Mouse (Mus musculus) bone marrow macrophage, adult 2 months (primary cell): ENCODE measurements around the gene Mafb.

ENCODE experiments used
- CTCF ChIP-seq: IDR thresholded peaks from 2 replicates; pipeline ENCODE4 v1.5.1; 2012; ENCODE audit warnings: low read depth, mild to moderate bottlenecking, low read length, moderate library complexity
- POLR2A ChIP-seq: IDR thresholded peaks from 2 replicates; pipeline ENCODE4 v1.6.1; 2012; ENCODE audit warnings: mild to moderate bottlenecking, low read depth, low read length, borderline replicate concordance

DNA sequence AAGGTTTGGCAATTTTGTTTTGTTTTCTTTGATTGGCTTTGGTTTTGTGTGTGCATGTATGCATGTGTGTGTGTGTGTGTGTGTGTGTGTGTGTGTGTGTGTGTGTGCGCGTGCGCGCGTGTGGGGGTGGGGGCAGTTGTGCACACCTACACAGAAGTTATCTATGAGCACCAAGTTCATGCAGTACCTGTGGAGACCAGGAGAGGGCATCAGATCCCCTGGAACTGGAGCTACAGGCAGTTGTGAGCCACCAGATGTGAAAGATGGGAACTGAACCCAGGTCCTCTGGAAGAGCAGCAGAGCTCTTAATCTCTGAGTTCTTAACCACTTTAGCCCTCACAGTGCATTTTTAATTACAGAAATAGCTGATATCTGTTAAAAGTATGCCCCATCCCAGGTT, 47.1 kb upstream of the Mafb start:
- TF ChIP-seq POLR2A, result no peak
- no peak for TF ChIP-seq CTCF
